ENCODE assay signal across 19 mouse cellular contexts in the genomic region with DNA sequence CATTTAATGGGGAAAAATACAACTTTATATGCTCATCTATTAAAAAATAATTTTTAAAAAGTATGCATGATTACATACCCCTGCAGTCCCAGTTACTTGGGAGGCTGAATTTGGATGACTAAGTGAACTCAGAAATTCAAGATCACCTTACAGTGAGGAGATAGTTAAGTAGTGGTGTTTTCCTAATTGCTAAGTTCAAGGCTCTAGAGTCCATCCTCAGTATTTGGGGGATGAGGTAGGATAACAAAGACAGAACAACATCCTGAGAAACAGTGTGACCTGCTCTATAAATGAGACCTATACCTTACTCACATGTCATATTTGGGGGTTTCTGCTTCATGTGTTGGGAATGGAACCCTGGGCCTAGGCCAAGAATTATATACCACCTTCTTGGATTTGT. TPM values are rescaled to one million over a fixed set of nuclear protein-coding genes. Genes with fewer than 3 reads are reported as not detected.
DNase-seq lines count a peak whose midpoint lies in the region; ATAC-seq and TF ChIP-seq lines count a peak whose summit lies in the region.
"Had no signal": no experiment of that assay in that cellular context is flagged by ENCODE, and none has a peak within 500 bp of the region (broad histone marks: within the 10 kb centered on the region; RNA-seq: fewer than 3 reads in every experiment).

No protein-coding gene starts in this region.

- ATAC-seq in hindbrain, embryonic 13.5 days (ENCODE audit: low FRiP score) = no peak
- ATAC-seq in hindbrain, embryonic 16.5 days = no peak
- ATAC-seq in liver, embryonic 13.5 days (ENCODE audit: low read depth) = no peak
- ATAC-seq: activated CD4-positive, CD25-positive, alpha-beta regulatory T cell, adult 4 months had no signal

- no peak overlapping the region for H3K9ac ChIP-seq in hindbrain, embryonic 13.5 days
- H3K9ac ChIP-seq in hindbrain, embryonic 16.5 days (ENCODE audit: low read depth, low read length) = no peak overlapping the region
- H3K9ac ChIP-seq in CH12.LX (ENCODE audit: insufficient read depth, low read depth) (peak overlapping the region; percentile 53), ES-Bruce4 (ENCODE audit: low read depth, poor library complexity, severe bottlenecking) (peak overlapping the region; percentile 89; the same call in 1 of the 2 replicates)
- peak overlapping the region; percentile 96 for H3K9ac ChIP-seq in liver, embryonic 13.5 days

- TF ChIP-seq POLR2A in CH12.LX (IDR thresholded peaks at IDR 0.05; ENCODE audit: low read depth, low read length) (no peak), ES-Bruce4 (IDR thresholded peaks at IDR 0.05; ENCODE audit: insufficient read depth, low read length) (no peak)

- no peaks in the 10 kb centered on the region for H3K9me3 ChIP-seq in hindbrain, embryonic 13.5 days
- no peaks in the 10 kb centered on the region for H3K9me3 ChIP-seq in hindbrain, embryonic 16.5 days (ENCODE audit: control insufficient read depth, low read length)
- no peaks in the 10 kb centered on the region for H3K9me3 ChIP-seq in CH12.LX (replicated peaks; ENCODE audit: low read length)
- H3K9me3 ChIP-seq in ES-Bruce4 (replicated peaks; ENCODE audit: control insufficient read depth, insufficient read depth, low read length, poor library complexity, severe bottlenecking) = no peaks in the 10 kb centered on the region
- H3K9me3 ChIP-seq in liver, embryonic 13.5 days (replicated peaks) = no peaks in the 10 kb centered on the region

- peaks cover 48% of the 10 kb centered on the region for H3K4me1 ChIP-seq in hindbrain, embryonic 13.5 days (replicated peaks)
- H3K4me1 ChIP-seq in hindbrain, embryonic 16.5 days (ENCODE audit: control insufficient read depth, insufficient read depth, low read depth, low read length) = peaks cover 25% of the 10 kb centered on the region
- H3K4me1 ChIP-seq in CH12.LX (ENCODE audit: control insufficient read depth in 1 of 2, insufficient read depth in 2 of 2) (peaks cover 3 to 60% of the 10 kb centered on the region in 2 experiments; a peak in 3 of 4 replicates), ES-Bruce4 (ENCODE audit: control insufficient read depth, insufficient read depth, low read length) (no peaks in the 10 kb centered on the region)
- H3K4me1 ChIP-seq in liver, embryonic 13.5 days (replicated peaks) = peaks cover 63% of the 10 kb centered on the region

- no peaks in the 10 kb centered on the region for H3K27me3 ChIP-seq in hindbrain, embryonic 13.5 days
- H3K27me3 ChIP-seq in hindbrain, embryonic 16.5 days (replicated peaks; ENCODE audit: control insufficient read depth, insufficient read depth, low read length) = no peaks in the 10 kb centered on the region
- H3K27me3 ChIP-seq in CH12.LX (replicated peaks) (no peaks in the 10 kb centered on the region), ES-Bruce4 (ENCODE audit: control insufficient read depth, insufficient read depth, low read length, poor library complexity, severe bottlenecking) (no peaks in the 10 kb centered on the region)
- no peaks in the 10 kb centered on the region for H3K27me3 ChIP-seq in liver, embryonic 13.5 days

- peaks cover 5% of the 10 kb centered on the region; the same call in 1 of the 2 replicates for H3K36me3 ChIP-seq in hindbrain, embryonic 13.5 days
- peaks cover 3% of the 10 kb centered on the region; the same call in 1 of the 2 replicates for H3K36me3 ChIP-seq in hindbrain, embryonic 16.5 days (ENCODE audit: control insufficient read depth, insufficient read depth, low read length)
- H3K36me3 ChIP-seq in CH12.LX (replicated peaks in 1 of 2; ENCODE audit: control insufficient read depth in 1 of 2, insufficient read depth in 1 of 2, low read length in 1 of 2) (peaks cover 8 to 37% of the 10 kb centered on the region in 2 experiments), ES-Bruce4 (ENCODE audit: control insufficient read depth, insufficient read depth, low read length, poor library complexity, severe bottlenecking) (peaks cover 45% of the 10 kb centered on the region)
- H3K36me3 ChIP-seq in liver, embryonic 13.5 days = peaks cover 22% of the 10 kb centered on the region

- no peak overlapping the region for H3K27ac ChIP-seq in hindbrain, embryonic 13.5 days
- no peak overlapping the region for H3K27ac ChIP-seq in hindbrain, embryonic 16.5 days (ENCODE audit: low read depth, low read length)
- no peak overlapping the region for H3K27ac ChIP-seq in CH12.LX (ENCODE audit: insufficient read depth, low read depth)
- no peak overlapping the region for H3K27ac ChIP-seq in ES-Bruce4 (ENCODE audit: insufficient read depth, low read length)
- H3K27ac ChIP-seq in liver, embryonic 13.5 days = peak overlapping the region; percentile 58; the same call in 1 of the 2 replicates

- no peak for TF ChIP-seq RAD21 in CH12.LX (IDR thresholded peaks at IDR 0.05; ENCODE audit: low read depth, low read length)

- H3K4me3 ChIP-seq in hindbrain, embryonic 13.5 days = no peak overlapping the region
- no peak overlapping the region for H3K4me3 ChIP-seq in hindbrain, embryonic 16.5 days (ENCODE audit: low read length)
- H3K4me3 ChIP-seq in CH12.LX (replicated peaks in 1 of 3; ENCODE audit: low read depth in 2 of 3, low read length in 2 of 3, poor library complexity in 1 of 3) = no peak overlapping the region
- H3K4me3 ChIP-seq in ES-Bruce4 (ENCODE audit: low read depth, low read length) = no peak overlapping the region
- peak overlapping the region; percentile 93 for H3K4me3 ChIP-seq in liver, embryonic 13.5 days (replicated peaks)

- in situ Hi-C loops in CH12.LX (cut with MboI; ENCODE audit: low pct_ligation_motif_present, low pct_unique_long_range_greater_than_20kb, low sequenced_read_pairs) = no loop called here

- TF ChIP-seq CTCF in CH12.LX (conservative IDR thresholded peaks at IDR 0.05 in 1 of 2, IDR thresholded peaks at IDR 0.05 in 1 of 2; ENCODE audit: low read depth in 2 of 2, low read length in 2 of 2) (no peak), ES-Bruce4 (IDR thresholded peaks at IDR 0.05; ENCODE audit: low read depth, low read length) (no peak)

- H3K79me2 ChIP-seq in CH12.LX (replicated peaks; ENCODE audit: control insufficient read depth, extremely low read depth, insufficient read depth, poor library complexity, severe bottlenecking) = peaks cover 85% of the 10 kb centered on the region

- DNase-seq in CH12.LX (ENCODE audit: extremely low read depth) = no peak
- DNase-seq in liver, embryonic 13.5 days = no peak
- no peak for DNase-seq in c-Kit-positive CD71-positive TER-119-positive erythroid progenitor cells, embryonic 14.5 days (ENCODE audit: low spot score)
- DNase-seq in adrenal gland, postnatal 4 days (ENCODE audit: low spot score in 2 of 2) = no peak
- DNase-seq: adrenal gland, postnatal 36 days; cerebellum, postnatal 36 days; heart, postnatal 14 days; kidney, adult 11 months; kidney, postnatal 14 days; lung, adult 18-20 months had no signal

- H3K4me2 ChIP-seq in hindbrain, embryonic 13.5 days = 0 out of 2 replicates have a peak overlapping the region, but pooled peaks have one; percentile 17
- no peak overlapping the region for H3K4me2 ChIP-seq in hindbrain, embryonic 16.5 days (ENCODE audit: low read length)
- H3K4me2 ChIP-seq in CH12.LX (ENCODE audit: insufficient read depth, low read depth, poor library complexity, severe bottlenecking) = peak overlapping the region; percentile 81
- H3K4me2 ChIP-seq in liver, embryonic 13.5 days = peak overlapping the region; percentile 91

- TF ChIP-seq EP300 in CH12.LX (IDR thresholded peaks at IDR 0.05; ENCODE audit: low read length) = no peak
- TF ChIP-seq EP300 in ES-Bruce4 (IDR thresholded peaks at IDR 0.05; ENCODE audit: insufficient read depth, low read depth, low read length) = no peak

- dilution Hi-C loops in CH12.LX (cut with MboI; ENCODE audit: extremely low pct_ligation_motif_present, extremely low pct_unique_long_range_greater_than_20kb, low sequenced_read_pairs) = no loop called here

RNA-seq across cellular contexts. Expression of gene Canx, which starts 3.1 kb away (rescaled TPM):
- 265 and 269 TPM in 2 replicates for polyA plus RNA-seq in hindbrain, embryonic 13.5 days (2015; fragmentation: Nextera tagmentation; extraction: Ambion mirVana)
- polyA plus RNA-seq in hindbrain, embryonic 16.5 days (2015; fragmentation: Nextera tagmentation; extraction: Ambion mirVana) = 303 and 304 TPM in 2 replicates
- total RNA-seq in CH12.LX (2012; rRNA removed) = 575 and 628 TPM in 2 replicates
- 627 and 662 TPM in 2 replicates for total RNA-seq in CH12.LX (2014; rRNA removed)
- polyA plus RNA-seq in CH12.LX (2012; ENCODE audit: insufficient read length, low read depth) = 607 and 650 TPM in 2 replicates
- polyA plus RNA-seq in ES-Bruce4 (2011; ENCODE audit: insufficient read depth, insufficient read length, low read depth, missing spikeins) = 628 and 681 TPM in 2 replicates
- polyA plus RNA-seq in liver, embryonic 13.5 days (2015; fragmentation: Nextera tagmentation; extraction: Ambion mirVana) = 213 and 261 TPM in 2 replicates
- total RNA-seq in adrenal gland, postnatal 4 days (2021) = 100 to 1,000 TPM; 444 to 454 TPM

RNA-seq across cellular contexts. Expression of gene Maml1, which starts 30.2 kb away (rescaled TPM):
- polyA plus RNA-seq in hindbrain, embryonic 13.5 days (2015; fragmentation: Nextera tagmentation; extraction: Ambion mirVana) = 3.2 and 3.3 TPM in 2 replicates
- polyA plus RNA-seq in hindbrain, embryonic 16.5 days (2015; fragmentation: Nextera tagmentation; extraction: Ambion mirVana) = 1.9 and 2.3 TPM in 2 replicates
- total RNA-seq in CH12.LX (2012; rRNA removed) (4.3 and 5.4 TPM in 2 replicates), CH12.LX (2014; rRNA removed) (1.3 and 2.2 TPM in 2 replicates)
- polyA plus RNA-seq in CH12.LX (2012; ENCODE audit: insufficient read length, low read depth) (8.4 and 9.7 TPM in 2 replicates), ES-Bruce4 (2011; ENCODE audit: insufficient read depth, insufficient read length, low read depth, missing spikeins) (13.7 and 14.1 TPM in 2 replicates)
- polyA plus RNA-seq in liver, embryonic 13.5 days (2015; fragmentation: Nextera tagmentation; extraction: Ambion mirVana) = 1.2 and 1.4 TPM in 2 replicates
- 10 to 100 TPM; 34.4 to 36.7 TPM for total RNA-seq in adrenal gland, postnatal 4 days (2021)

RNA-seq across cellular contexts. Expression of gene Cby3, which starts 31.9 kb away (rescaled TPM):
- 0.75 and 1.4 TPM in 2 replicates for polyA plus RNA-seq in hindbrain, embryonic 13.5 days (2015; fragmentation: Nextera tagmentation; extraction: Ambion mirVana)
- 0.86 and 2.6 TPM in 2 replicates for polyA plus RNA-seq in hindbrain, embryonic 16.5 days (2015; fragmentation: Nextera tagmentation; extraction: Ambion mirVana)
- not detected in 2 replicates for total RNA-seq in CH12.LX (2012; rRNA removed)
- not detected in 2 replicates for total RNA-seq in CH12.LX (2014; rRNA removed)
- not detected in 2 replicates for polyA plus RNA-seq in CH12.LX (2012; ENCODE audit: insufficient read length, low read depth)
- not detected in 2 replicates for polyA plus RNA-seq in ES-Bruce4 (2011; ENCODE audit: insufficient read depth, insufficient read length, low read depth, missing spikeins)
- polyA plus RNA-seq in liver, embryonic 13.5 days (2015; fragmentation: Nextera tagmentation; extraction: Ambion mirVana) = not detected in 2 replicates
- total RNA-seq in adrenal gland, postnatal 4 days (2021) = not detected
- total RNA-seq: adrenal gland, postnatal 36 days; heart, postnatal 14 days; layer of hippocampus, postnatal 10 days; left cerebral cortex, postnatal 10 days; monocyte, adult 5-6 weeks had no signal
- polyA plus RNA-seq: activated CD4-positive, CD25-positive, alpha-beta regulatory T cell, adult 4 months; embryonic facial prominence, embryonic 11.5 days; thymus, postnatal 0 days had no signal

RNA-seq across cellular contexts. Expression of gene Hnrnph1, which starts 54.4 kb away (rescaled TPM):
- polyA plus RNA-seq in hindbrain, embryonic 13.5 days (2015; fragmentation: Nextera tagmentation; extraction: Ambion mirVana) = 534 and 549 TPM in 2 replicates
- polyA plus RNA-seq in hindbrain, embryonic 16.5 days (2015; fragmentation: Nextera tagmentation; extraction: Ambion mirVana) = 384 and 414 TPM in 2 replicates
- total RNA-seq in CH12.LX (2012; rRNA removed) (239 and 320 TPM in 2 replicates), CH12.LX (2014; rRNA removed) (428 and 524 TPM in 2 replicates)
- polyA plus RNA-seq in CH12.LX (2012; ENCODE audit: insufficient read length, low read depth) (829 and 841 TPM in 2 replicates), ES-Bruce4 (2011; ENCODE audit: insufficient read depth, insufficient read length, low read depth, missing spikeins) (531 and 559 TPM in 2 replicates)
- 124 and 144 TPM in 2 replicates for polyA plus RNA-seq in liver, embryonic 13.5 days (2015; fragmentation: Nextera tagmentation; extraction: Ambion mirVana)
- total RNA-seq in adrenal gland, postnatal 4 days (2021) = 100 to 1,000 TPM; 380 to 474 TPM

Comparison
In these comparisons a context has a peak if more than half of its experiments do, and no peak if none do; other contexts are left out.
1. H3K9ac ChIP-seq: peak in CH12.LX (single experiment), ES-Bruce4 (single experiment) and liver, embryonic 13.5 days (single experiment); none in hindbrain, embryonic 13.5 days (single experiment) and hindbrain, embryonic 16.5 days (single experiment).